Mouse (Mus musculus) midbrain, postnatal 0 days (tissue): ENCODE data around the gene 1700023F06Rik. TPM values are rescaled to one million over a fixed set of nuclear protein-coding genes. Genes with fewer than 3 reads are reported as not detected.

Source experiments
- ATAC-seq: fragments of 200-750 bp; cut with Nextera tagmentation; 2 replicates; pipeline ENCODE4 v1.8.0; 2017; ENCODE audit warnings: moderate number of reproducible peaks, mild to moderate bottlenecking, moderate TSS enrichment, moderate library complexity; ENCODE audit not compliant: low FRiP score
- DNase-seq: peaks from one replicate; pipeline ENCODE4 v3.0.0-alpha.2; 2015; ENCODE audit warnings: low spot score
- H3K27ac ChIP-seq: fragments of 300-500 bp; sonication (generic); 2 replicates; pipeline ENCODE4 v1.5.1; 2014; ENCODE audit warnings: low read depth, mild to moderate bottlenecking, low read length, mixed read lengths
- H3K27me3 ChIP-seq: fragments of 300-500 bp; sonication (generic); 2 replicates; pipeline ENCODE4 v1.6.1; 2014; ENCODE audit warnings: low read length, control low read depth, mixed read lengths; ENCODE audit not compliant: insufficient read depth
- H3K36me3 ChIP-seq: fragments of 300-500 bp; sonication (generic); 2 replicates; pipeline ENCODE4 v1.6.1; 2014; ENCODE audit warnings: low read length, control low read depth, mixed read lengths; ENCODE audit not compliant: insufficient read depth
- H3K4me1 ChIP-seq: fragments of 300-500 bp; sonication (generic); 2 replicates; pipeline ENCODE4 v1.6.1; 2014; ENCODE audit warnings: mild to moderate bottlenecking, control low read depth, antibody characterized with exemption, low read length, mixed read lengths; ENCODE audit not compliant: insufficient read depth
- H3K4me2 ChIP-seq: fragments of 300-500 bp; sonication (generic); 2 replicates; pipeline ENCODE4 v1.6.1; 2014; ENCODE audit warnings: low read depth, mild to moderate bottlenecking, low read length, mixed read lengths; ENCODE audit not compliant: poor library complexity, severe bottlenecking
- H3K4me3 ChIP-seq: fragments of 300-500 bp; sonication (generic); 2 replicates; pipeline ENCODE4 v1.5.1; 2014; ENCODE audit warnings: low read depth, mild to moderate bottlenecking, low read length, moderate library complexity
- H3K9ac ChIP-seq: fragments of 300-500 bp; sonication (generic); replicated peaks from 2 replicates; pipeline ENCODE4 v1.6.1; 2014; ENCODE audit warnings: mild to moderate bottlenecking, low read length, moderate library complexity, mixed read lengths; ENCODE audit not compliant: poor library complexity, severe bottlenecking
- H3K9me3 ChIP-seq: fragments of 300-500 bp; sonication (generic); 2 replicates; pipeline ENCODE4 v1.6.1; 2016; ENCODE audit warnings: low read length, control low read depth
- CTCF ChIP-seq: IDR thresholded peaks from 2 replicates; pipeline ENCODE4 v1.5.1; 2016; ENCODE audit warnings: antibody characterized with exemption, mild to moderate bottlenecking
- WGBS: fragments of 180-500 bp; shearing (Covaris S2); extraction: QIAGEN DNeasy Blood & Tissue Kit; methylation state at CpG from one replicate; pipeline ENCODE4 v1.1.7; 2014; 5-methylcytosine and 5-hydroxymethylcytosine counted together
- polyA plus RNA-seq: library from polyadenylated mRNA; unstranded; fragments of >200 nt; fragmentation: Nextera tagmentation; extraction: Ambion mirVana; gene quantifications from 2 replicates; pipeline ENCODE4 v1.2.1, GENCODE M21; 2015
- total RNA-seq: library from RNA; depleted of rRNA; stranded (reverse); fragments of >200 nt; gene quantifications from 2 replicates; pipeline ENCODE4 v1.2.3, GENCODE M21; 2014

Gene 1700023F06Rik
- total and polyA plus RNA-seq, 2 experiments from 2014 or later = 4.9 TPM; not detected in 1

GRCm38 (mm10) chr11:103213712-103214111 is 5.4 kb upstream of the 1700023F06Rik start:
- no peak for ATAC-seq
- WGBS = 87% methylated on average over 5 of the region's 5 CpGs
- Histone ChIP-seq H3K4me2 (no peak overlapping the region), H3K9ac (no peak overlapping the region), H3K9me3 (no peaks in the 10 kb centered on the region), H3K36me3 (no peaks in the 10 kb centered on the region), H3K4me1 (no peaks in the 10 kb centered on the region; the same call in 1 of the 2 replicates), H3K4me3 (no peak overlapping the region), H3K27ac (no peak overlapping the region), H3K27me3 (no peaks in the 10 kb centered on the region)
- no peak for DNase-seq
- peak; percentile 37 for TF ChIP-seq CTCF

GRCm38 (mm10) chr11:103210291-103210690 is 1.9 kb upstream of the 1700023F06Rik start:
- Histone ChIP-seq H3K9ac (no peak overlapping the region), H3K4me3 (no peak overlapping the region), H3K4me2 (no peak overlapping the region), H3K27me3 (no peaks in the 10 kb centered on the region), H3K36me3 (no peaks in the 10 kb centered on the region), H3K27ac (no peak overlapping the region), H3K4me1 (no peaks in the 10 kb centered on the region), H3K9me3 (no peaks in the 10 kb centered on the region)
- WGBS = 73% methylated on average over 8 of the region's 8 CpGs
- DNase-seq (no peak), ATAC-seq (no peak)
- TF ChIP-seq CTCF = no peak

DNA sequence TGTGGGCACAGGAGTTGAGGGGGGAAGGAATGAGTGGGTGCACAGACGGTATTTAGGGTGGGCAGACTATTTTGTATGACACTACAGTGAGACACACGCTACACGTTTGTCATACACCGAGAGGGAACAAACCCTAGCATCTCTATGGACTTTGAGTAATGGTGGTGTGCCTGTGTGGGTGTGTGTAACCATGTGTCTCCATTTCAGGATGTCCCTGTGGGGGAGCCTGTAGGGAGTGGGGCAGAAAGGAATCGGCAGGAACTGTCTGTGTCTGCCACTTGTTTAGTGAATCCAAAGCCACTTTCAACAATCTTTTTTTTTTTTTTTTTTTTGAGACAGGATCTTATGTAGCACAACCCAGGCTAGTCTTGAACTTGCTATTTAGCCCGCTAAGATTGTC is 2.2 kb downstream of the 1700023F06Rik start:
- no peaks in the 10 kb centered on the region; the same call in 1 of the 2 replicates for H3K4me1 ChIP-seq
- no peaks in the 10 kb centered on the region for H3K9me3 ChIP-seq
- no peak overlapping the region for H3K27ac ChIP-seq
- no peak for DNase-seq
- H3K9ac ChIP-seq = no peak overlapping the region
- TF ChIP-seq CTCF = no peak
- no peak overlapping the region for H3K4me3 ChIP-seq
- no peak overlapping the region for H3K4me2 ChIP-seq
- WGBS = 92% methylated on average over 6 of the region's 6 CpGs
- no peaks in the 10 kb centered on the region for H3K36me3 ChIP-seq
- no peak for ATAC-seq
- H3K27me3 ChIP-seq = no peaks in the 10 kb centered on the region

- Histone ChIP-seq H3K27me3 (peaks cover 7% of the 10 kb centered on the region), H3K9ac (no peak overlapping the region), H3K4me1 (peaks cover 9% of the 10 kb centered on the region; the same call in 1 of the 2 replicates), H3K4me3 (no peak overlapping the region), H3K4me2 (no peak overlapping the region), H3K27ac (no peak overlapping the region), H3K36me3 (peaks cover 3% of the 10 kb centered on the region; the same call in 1 of the 2 replicates), H3K9me3 (no peaks in the 10 kb centered on the region)
- no peak for TF ChIP-seq CTCF
- DNase-seq = no peak
- no peak for ATAC-seq
Measured at GRCm38 (mm10) chr11:103202376-103202775, 6.0 kb downstream of the 1700023F06Rik start.

DNA sequence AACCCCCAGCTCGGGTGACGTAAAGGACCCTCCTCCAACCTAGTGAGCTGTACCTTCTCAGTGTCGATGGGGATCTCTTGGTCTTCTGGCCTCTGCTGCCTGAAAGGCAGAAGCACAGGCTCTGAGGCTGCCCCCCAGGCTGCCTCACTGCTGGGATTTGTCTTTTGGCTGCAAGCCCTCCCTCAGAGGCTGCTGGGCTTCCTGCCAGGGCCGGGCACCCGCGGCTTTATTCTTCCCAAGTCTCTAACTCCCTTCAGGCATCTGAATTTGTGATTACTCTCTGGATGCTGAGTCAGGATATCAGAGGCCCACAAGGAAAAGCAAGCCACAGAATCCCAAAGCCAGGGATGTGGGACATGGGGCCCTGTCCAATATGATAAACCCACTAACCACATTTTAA is 6.7 kb downstream of the 1700023F06Rik start:
- DNase-seq = peak; percentile 76
- H3K9me3 ChIP-seq = no peaks in the 10 kb centered on the region
- peak overlapping the region; percentile 32; the same call in 1 of the 2 replicates for H3K27ac ChIP-seq
- TF ChIP-seq CTCF = peak; percentile 35
- H3K4me1 ChIP-seq = peaks cover 9% of the 10 kb centered on the region; the same call in 1 of the 2 replicates
- WGBS = 14% methylated on average over 6 of the region's 6 CpGs
- ATAC-seq = peak; percentile 47; the same call in 1 of the 2 replicates
- H3K27me3 ChIP-seq = peaks cover 14% of the 10 kb centered on the region
- H3K9ac ChIP-seq = peak overlapping the region; percentile 3; the same call in 1 of the 2 replicates
- peaks cover 9% of the 10 kb centered on the region for H3K36me3 ChIP-seq
- no peak overlapping the region for H3K4me2 ChIP-seq
- H3K4me3 ChIP-seq = no peak overlapping the region

DNA sequence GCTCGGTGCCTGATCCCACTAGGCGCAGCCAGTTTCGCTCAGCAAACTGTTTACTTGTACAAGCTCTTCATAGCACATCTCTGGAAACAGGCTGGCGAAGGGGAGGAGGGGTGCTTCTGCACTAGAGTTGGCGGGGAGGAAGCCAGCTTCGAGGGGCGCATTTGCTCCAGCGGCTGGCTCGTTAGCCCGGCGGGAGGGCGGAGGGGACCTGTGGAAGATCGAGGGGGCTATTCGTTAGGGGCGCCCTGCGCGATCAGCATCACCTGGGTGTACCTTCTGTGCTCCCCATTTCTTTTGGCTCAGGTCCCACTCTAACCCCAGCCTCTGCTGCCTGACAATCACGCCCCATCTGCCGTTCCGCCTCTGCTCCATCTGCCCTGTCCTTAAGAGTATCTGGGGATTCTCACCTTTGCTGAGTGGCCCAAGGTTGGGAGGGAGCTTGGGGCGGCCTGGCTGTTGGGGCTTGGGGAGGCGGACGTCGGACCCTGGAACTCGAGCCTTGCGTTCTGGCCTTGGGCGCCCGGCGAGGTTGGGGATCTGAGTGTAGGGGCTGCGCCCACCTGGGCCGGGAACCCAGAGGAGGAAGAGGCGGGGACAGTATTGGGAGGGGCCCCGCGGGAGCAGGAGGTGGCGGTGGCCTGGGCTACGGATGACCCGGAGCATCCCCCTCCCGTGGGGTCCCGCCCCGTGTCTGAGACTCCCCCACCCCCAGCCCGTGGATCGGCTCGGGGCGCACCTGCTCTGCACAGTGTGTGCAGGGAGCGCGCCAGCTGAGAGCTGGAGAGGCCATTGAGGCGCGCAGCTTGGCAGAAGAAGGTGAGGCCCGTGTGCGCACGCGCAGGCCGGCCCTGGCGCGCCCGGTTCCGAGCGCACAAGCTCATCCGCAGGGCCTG is 9.2 kb downstream of the 1700023F06Rik start:
- Histone ChIP-seq H3K9ac (peak overlapping the region; percentile 69), H3K4me3 (peak overlapping the region; percentile 50), H3K27ac (peak overlapping the region; percentile 55), H3K4me1 (peaks cover 9% of the 10 kb centered on the region; the same call in 1 of the 2 replicates), H3K27me3 (peaks cover 18% of the 10 kb centered on the region), H3K9me3 (no peaks in the 10 kb centered on the region), H3K36me3 (peaks cover 30% of the 10 kb centered on the region), H3K4me2 (peak overlapping the region; percentile 97)
- DNase-seq (peak; percentile 74), ATAC-seq (peak; percentile 59; the same call in 1 of the 2 replicates)
- WGBS = 1% methylated on average over 53 of the region's 59 CpGs
- TF ChIP-seq CTCF = no peak
